Mouse (Mus musculus) ovary, postnatal 10 days (tissue): ENCODE results near the gene Oxa1l.
A peak's percentile ranks its signal among the peaks of the same experiment; 100 is the strongest.
"Not testable (repeated sequence)": the region's sequence is repeated elsewhere in the genome, so short reads cannot be mapped to it uniquely, and the experiment has no call there.

ENCODE experiments used
- DNase-seq: peaks from one replicate; pipeline ENCODE4 v3.0.0; 2022; ENCODE audit warnings: low spot score

Oxa1l gene

DNA sequence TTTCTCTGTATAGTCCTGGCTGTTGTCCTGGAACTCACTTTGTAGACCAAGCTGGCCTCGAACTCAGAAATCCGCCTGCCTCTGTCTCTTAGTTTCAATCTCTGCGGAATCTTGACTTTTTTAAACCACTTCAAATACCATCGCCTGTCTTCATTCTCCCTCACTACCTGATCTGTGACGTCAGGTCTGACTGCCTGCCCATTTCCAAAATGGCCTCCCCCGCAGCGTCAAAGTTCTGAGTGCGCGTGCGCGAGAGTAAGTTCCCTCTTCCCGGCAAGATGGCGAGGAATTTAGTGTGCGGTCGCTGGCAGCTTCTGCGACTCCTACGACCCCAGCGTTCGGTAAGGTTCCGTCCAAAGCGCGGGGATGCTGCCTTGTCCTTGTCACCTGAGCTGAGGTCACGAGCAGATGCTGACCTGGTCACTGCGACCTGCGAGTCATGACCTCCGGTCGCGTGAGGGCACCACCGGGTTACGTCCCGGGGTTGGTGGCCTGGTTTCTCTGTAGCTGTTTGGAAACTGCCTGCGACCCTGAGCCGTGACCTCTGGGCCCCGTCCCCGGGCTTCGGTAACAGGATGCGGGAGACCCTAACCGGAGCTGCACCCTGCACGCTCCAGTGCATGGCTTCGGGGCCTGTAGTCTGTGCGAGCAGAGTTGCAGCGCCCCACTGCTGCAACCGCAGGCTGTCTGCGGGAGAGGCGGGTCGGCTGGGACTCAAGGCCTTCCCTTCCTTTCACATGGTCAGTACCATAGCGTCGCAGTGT is at the start of gene Oxa1l:
Gene Oxa1l (plus strand): TSS at position 258 of the 764 bp plus-strand sequence.
- peak; percentile 97 for DNase-seq

DNA sequence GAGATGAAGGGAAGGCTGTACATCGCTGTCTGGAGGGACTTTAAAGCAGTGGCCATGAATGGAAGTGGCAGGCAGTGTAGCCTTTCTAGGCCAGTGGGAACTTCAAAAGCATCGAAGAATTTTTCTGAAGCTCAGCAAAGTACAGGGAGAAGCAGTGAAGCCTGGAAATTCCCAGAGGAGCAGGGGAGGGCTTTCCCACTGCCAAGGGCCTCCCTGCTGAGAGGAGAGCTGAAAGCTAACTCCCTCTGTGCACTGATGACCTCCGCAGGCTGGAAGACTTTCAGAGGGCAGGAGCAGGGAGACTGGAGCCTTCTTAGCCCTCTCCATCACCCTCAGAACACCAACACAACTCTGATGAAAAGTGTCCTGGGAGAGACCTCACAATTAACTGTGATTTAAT is 48.9 kb upstream of the Oxa1l start:
- DNase-seq, result no peak

- no peak for DNase-seq
Measured at GRCm38 (mm10) chr14:54321556-54322376, 38.9 kb upstream of the Oxa1l start.

DNA sequence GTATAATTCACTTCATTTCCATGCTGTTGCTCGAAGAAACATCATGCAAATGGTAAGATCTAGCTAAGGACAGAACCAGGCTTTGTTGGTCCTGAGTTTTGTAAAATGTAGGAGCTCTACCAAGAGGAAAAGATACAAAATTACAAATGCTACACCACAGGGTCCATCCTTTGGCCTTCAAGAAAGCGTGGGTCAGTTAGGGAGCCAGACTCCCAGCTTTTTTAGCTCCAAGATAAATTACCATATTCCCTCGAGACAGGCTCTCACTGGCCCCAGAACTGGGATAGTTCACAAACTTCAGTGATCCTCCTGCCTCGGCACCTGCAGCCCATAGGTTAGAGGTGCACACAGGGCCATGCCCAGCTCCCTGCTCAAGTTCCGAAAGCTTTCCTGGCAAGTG is 36.1 kb upstream of the Oxa1l start:
- DNase-seq, result no peak

DNA sequence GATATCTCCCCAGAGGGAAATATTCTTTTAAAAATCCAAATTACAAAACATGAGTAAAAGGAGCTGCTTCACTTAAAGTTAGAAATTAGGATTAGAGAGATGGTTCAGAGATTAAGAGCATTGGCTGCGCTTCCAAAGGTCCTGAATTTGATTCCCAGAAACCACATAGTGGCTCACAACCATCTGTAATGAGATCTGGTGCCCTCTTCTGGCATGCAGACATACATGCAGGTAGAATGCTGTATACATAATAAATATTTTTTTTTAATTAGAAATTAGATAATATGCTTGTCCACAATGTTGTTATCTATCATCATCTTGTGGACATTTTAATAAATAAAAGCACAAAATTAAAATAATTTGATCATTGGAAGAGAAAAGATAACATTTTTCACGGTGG is 32.1 kb upstream of the Oxa1l start:
- DNase-seq, result no peak

DNA sequence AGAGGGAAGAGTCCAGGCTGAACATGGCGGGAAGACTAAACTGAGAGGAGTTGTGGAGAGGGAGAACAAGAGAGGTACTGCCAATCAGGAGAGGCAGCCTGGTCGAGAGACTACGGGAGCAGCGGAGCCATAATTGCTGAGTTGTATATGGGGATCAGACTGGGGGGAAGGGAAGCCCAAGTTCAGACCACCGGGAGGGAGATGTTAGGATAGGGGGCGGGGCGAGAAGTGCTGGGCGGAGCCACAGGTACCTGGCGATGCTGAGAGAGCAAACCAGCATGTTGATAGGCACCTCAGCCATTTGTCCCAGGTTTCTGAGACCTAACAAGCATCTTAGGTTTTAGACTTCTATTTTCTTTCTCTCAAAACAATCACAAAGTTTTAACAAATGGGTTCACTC is 31.4 kb upstream of the Oxa1l start:
- DNase-seq, result no peak

DNA sequence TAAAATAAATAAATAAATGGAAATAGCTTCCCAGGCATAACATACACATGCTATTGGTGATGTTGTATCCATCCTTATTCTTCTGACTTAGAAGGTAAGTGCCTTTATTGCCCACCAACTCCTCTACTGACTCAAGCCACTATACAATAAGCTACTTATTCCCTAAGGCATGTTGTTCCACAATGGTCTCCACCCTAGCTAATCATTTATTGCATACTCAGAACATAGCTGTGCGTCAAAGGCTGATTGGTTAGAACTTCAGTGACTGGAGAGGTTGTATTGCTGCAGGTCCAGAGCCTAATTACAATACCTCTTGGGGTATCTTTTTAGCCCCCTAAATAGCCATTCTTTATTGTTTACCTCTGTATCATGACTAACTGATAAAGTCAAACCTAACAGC is 29.5 kb upstream of the Oxa1l start:
- DNase-seq, result no peak

GRCm38 (mm10) chr14:54332176-54333074 is 28.2 kb upstream of the Oxa1l start:
- DNase-seq, result no peak

- DNase-seq, result no peak
Measured at GRCm38 (mm10) chr14:54333452-54334189, 27.0 kb upstream of the Oxa1l start.

GRCm38 (mm10) chr14:54340836-54341235 is 19.8 kb upstream of the Oxa1l start:
- no peak for DNase-seq

DNA sequence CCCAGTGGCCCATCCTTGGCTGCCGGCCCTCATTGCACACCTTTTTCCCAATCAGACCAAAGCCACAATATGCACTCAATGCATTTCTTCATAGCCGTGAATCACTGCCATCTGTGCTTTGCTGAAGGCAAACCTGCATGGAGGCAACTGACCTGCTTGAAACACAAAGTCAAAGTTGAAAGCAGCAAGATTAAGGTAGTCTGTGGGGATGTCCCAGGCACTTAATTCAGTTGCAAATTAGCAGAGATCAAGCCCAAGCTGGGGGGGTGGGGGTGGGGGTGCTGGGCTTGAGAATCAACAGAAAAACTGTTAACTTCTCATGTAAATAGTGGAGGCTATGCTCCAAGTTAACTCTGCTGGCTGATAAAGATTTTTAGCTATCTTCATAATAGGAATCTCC is 18.8 kb upstream of the Oxa1l start:
- DNase-seq, result not testable (repeated sequence)

DNA sequence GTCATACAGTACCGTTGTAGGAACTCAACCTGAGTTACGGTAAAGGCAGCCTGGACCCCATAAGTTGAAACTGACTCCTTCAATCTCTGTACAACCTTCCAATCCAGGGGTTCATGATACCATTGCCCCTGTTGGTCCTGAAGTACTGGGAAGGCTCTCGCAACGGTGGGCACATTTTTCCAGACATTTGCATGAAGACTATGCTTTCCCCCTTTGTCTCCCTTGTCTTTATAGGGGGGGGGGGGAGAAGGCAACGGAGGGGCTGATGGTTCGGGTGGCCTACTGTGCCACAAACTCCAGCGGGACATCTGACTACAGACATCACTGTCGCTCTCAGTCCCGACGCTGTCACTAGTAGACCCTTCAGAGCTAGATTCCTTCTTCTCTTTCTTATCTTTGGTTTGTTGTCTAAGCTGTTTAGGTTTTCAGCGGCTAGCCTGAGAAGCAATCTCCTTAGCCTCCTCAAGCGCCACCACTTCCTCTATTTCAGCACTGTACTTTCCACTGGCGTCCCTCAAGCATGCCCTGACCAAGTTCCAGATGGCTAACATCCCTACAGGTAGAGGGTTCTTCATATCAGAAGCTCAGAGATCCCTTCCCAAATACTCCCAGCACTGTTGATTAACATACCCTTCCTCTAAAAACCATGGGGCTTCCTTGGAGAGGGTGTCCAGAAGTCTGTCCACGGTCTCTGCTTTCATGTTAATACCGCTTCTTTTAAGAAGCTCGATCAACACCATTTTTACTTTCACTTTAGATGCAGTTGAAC is 9.7 kb upstream of the Oxa1l start:
- DNase-seq, result not testable (repeated sequence)

DNA sequence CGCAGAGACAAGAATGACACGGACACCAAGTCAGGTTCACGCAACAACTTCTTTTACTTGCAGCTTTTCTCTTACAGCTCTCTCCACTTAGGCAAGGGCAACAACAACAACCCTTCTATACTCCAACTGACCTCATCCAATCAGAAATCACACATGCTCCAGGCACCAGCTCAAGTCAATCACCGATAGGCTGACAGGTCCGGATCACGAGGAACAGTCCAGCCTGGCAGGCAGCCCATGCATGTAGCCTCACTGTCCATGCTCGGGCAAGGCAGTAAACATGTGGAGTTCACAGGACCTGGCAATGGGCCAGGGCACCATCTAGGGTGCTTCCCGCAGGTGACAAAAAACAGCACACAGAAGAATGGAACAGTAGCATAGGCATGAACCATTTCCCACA is 8.3 kb upstream of the Oxa1l start:
- no peak for DNase-seq

- DNase-seq, result no peak
Measured at GRCm38 (mm10) chr14:54354406-54354805, 6.2 kb upstream of the Oxa1l start.

DNA sequence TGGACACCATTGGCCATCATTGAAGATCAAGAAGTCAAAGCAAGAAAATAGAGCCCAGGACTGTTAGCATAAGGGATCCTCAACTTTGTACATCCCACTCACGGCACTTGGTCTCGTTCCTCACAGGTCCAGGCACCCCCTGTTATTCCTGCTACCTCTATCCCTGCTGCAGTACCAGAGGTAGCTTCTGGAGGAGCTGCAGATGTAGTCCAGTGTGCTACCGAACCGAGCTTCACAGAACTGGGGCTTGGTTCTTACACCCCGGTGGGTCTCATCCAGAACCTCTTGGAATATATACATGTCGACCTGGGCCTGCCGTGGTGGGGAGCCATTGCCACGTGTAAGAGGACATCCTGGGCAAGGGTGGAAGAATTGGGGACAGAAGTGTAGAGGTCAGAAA is 2.5 kb downstream of the Oxa1l start:
- no peak for DNase-seq

DNA sequence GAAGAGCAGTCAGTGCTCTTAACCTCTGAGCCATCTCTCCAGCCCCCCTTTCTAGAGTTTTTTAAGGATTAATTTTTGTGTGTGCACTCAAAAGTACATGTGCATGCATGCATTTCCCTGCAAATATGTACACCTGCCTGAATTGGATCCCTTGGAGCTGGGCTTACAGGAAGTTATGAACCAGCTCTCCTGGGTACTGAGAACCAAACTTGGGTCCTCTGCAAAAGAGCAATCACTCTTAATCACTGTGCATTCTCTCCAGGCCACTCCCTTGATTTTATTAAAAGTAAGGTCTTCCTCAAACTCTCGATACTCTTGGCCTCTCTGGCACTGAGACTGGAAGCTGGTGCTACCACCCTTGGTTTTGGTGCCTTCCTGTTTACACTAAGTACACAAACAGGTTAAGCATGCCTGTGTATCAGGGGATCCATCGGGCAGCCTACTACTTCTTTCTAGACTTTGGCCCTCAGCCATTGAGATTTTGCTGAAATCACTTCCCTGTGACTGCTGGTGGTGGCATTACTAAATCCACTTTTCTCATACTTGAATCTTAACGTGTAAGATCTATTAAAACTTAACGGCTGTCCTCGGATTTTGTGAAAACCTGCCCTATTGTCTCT is 4.5 kb downstream of the Oxa1l start:
- no peak for DNase-seq

- DNase-seq, result no peak
Measured at GRCm38 (mm10) chr14:54366581-54366980, 5.9 kb downstream of the Oxa1l start.

DNA sequence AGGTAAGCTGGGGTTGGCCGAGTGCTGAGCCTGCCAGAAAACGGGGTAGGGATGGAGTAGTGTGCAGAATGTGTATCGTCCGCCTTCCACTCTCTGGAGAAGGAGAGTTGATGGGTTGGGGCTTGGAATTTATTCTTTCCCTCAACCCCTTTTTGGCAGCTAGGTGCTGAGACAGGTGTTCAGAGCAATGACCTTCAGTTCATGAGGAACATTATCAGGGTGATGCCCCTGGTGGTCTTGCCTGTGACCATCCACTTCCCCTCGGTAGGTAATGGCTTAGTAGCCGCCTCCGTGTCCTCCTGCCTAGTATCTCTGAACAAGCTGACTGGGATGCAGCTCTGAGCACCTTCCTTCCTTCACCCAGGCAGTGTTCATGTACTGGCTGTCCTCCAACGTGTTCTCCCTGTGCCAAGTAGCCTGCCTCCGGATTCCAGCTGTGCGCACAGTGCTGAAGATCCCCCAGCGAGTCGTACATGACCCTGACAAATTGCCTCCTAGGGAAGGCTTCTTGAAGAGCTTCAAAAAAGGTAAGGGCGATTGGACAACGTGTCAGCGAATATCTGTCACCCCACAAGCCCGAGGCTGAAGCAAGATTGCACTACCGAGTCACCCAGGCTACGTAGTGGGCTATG is 6.9 kb downstream of the Oxa1l start:
- no peak for DNase-seq

GRCm38 (mm10) chr14:54369372-54369771 is 8.7 kb downstream of the Oxa1l start:
- no peak for DNase-seq

- no peak for DNase-seq
Measured at GRCm38 (mm10) chr14:54370595-54370994, 10.0 kb downstream of the Oxa1l start.
